Mouse (Mus musculus): Measurements from ENCODE around the gene Dchs2. TPM values are rescaled to one million over a fixed set of nuclear protein-coding genes. Genes with fewer than 3 reads are reported as not detected.

Gene Dchs2
- polyA plus RNA-seq, 1 experiment from 2014 or later: 0.01 TPM

DNA sequence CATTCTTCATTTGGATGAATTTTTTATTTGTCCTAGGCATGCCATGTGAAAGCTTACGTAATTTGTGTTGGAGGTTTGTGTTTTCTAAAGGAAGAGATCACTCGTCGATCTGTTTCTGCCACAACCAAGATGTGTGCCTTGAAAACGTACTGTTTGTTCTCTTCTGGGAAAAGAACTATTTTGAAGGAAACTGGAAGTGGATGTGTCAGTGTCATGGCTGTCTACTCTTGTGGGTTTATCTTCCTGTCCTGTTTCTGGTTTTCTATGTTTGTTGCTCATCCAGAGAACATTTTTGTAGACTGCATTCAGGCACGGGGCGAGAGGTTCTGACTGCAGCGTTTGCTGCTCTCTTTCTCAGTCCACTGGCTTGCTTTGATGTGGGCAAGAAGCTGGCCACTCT, 124.2 kb downstream of the Dchs2 start:
- no peak overlapping the region for H3K9ac ChIP-seq
- ATAC-seq (ENCODE audit: insufficient read depth): no peak
- no peak overlapping the region for H3K4me3 ChIP-seq (replicated peaks)
- H3K4me1 ChIP-seq (replicated peaks): no peaks in the 10 kb centered on the region
- no peaks in the 10 kb centered on the region for H3K36me3 ChIP-seq (replicated peaks)
- WGBS (ENCODE audit: insufficient replicate concordance): 28% methylated on average over 7 of the region's 7 CpGs
- no peaks in the 10 kb centered on the region for H3K9me3 ChIP-seq (replicated peaks)
- H3K4me2 ChIP-seq: no peak overlapping the region
- no peaks in the 10 kb centered on the region for H3K27me3 ChIP-seq
- H3K27ac ChIP-seq (replicated peaks): no peak overlapping the region

DNA sequence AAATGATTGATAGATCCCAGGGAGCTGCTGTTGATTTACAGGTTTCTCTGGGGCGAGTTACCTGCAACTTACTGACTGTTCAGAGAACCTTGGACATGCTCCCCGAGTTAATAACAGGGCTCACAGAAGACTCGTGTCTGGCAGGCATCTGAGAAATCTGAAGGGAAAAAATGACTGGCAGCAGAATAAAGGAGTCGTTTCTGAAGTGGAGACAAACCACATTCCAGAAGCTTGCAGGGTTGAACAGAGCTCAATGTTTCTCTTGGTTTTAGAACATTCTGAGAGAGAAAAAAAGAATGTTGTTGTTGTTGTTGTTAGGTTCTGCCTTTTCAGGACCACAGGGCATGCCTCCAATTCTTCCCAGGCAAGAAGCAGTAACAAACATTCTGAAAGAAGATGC, 131.7 kb downstream of the Dchs2 start:
- Histone ChIP-seq H3K4me1 (replicated peaks) (no peaks in the 10 kb centered on the region), H3K36me3 (replicated peaks) (no peaks in the 10 kb centered on the region), H3K27ac (replicated peaks) (no peak overlapping the region), H3K27me3 (no peaks in the 10 kb centered on the region), H3K9ac (no peak overlapping the region), H3K4me2 (no peak overlapping the region), H3K9me3 (replicated peaks) (no peaks in the 10 kb centered on the region), H3K4me3 (replicated peaks) (no peak overlapping the region)
- no peak for ATAC-seq (ENCODE audit: insufficient read depth)
- WGBS (ENCODE audit: insufficient replicate concordance): 40% methylated on average over 4 of the region's 4 CpGs

DNA sequence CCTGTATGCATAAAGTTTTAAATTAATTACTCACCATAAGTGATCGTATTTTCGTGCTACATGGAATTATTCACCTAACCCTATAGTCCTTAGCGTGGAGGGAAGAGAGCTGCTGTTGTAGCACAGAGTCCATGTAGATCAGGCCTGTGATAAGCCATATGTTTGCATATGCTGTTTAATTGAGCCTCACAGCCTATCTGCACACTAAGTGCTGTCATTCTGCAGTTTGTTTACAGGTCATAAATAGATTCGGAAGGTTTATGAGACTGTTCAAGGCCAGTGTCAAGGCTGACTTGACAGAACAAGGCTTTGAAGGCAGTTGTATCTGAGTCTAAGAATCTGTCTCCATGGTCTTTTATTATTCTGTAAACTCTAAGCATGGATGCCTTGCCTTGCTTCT, 138.3 kb downstream of the Dchs2 start:
- Histone ChIP-seq H3K9me3 (replicated peaks) (no peaks in the 10 kb centered on the region), H3K4me1 (replicated peaks) (no peaks in the 10 kb centered on the region), H3K4me2 (no peak overlapping the region), H3K27ac (replicated peaks) (no peak overlapping the region), H3K4me3 (replicated peaks) (no peak overlapping the region), H3K36me3 (replicated peaks) (no peaks in the 10 kb centered on the region), H3K9ac (no peak overlapping the region), H3K27me3 (no peaks in the 10 kb centered on the region)
- WGBS (ENCODE audit: insufficient replicate concordance): 60% methylated on average over 4 of the region's 4 CpGs
- ATAC-seq (ENCODE audit: insufficient read depth): no peak

DNA sequence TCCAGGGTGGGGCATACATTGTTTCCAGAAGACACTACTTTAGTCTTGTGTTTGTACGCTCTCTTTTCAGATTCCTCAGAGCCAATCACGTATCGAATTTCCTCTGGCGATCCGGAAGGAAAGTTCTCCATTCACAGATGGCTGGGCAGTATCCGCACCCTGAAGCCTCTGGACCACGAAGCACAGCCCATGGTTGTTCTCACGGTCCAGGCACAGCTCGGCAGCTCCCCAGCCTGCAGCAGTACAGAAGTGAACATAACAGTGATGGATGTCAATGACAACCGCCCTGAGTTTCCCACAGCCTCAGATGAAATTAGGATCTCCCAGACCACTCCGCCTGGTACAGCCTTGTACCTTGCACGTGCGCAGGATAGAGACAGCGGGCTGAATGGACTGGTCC, 142.5 kb downstream of the Dchs2 start:
- WGBS (ENCODE audit: insufficient replicate concordance): 75% methylated on average over 14 of the region's 14 CpGs
- Histone ChIP-seq H3K9ac (no peak overlapping the region), H3K4me2 (no peak overlapping the region), H3K9me3 (replicated peaks) (no peaks in the 10 kb centered on the region), H3K4me3 (replicated peaks) (no peak overlapping the region), H3K27ac (replicated peaks) (no peak overlapping the region), H3K27me3 (no peaks in the 10 kb centered on the region), H3K36me3 (replicated peaks) (no peaks in the 10 kb centered on the region), H3K4me1 (replicated peaks) (no peaks in the 10 kb centered on the region)
- ATAC-seq (ENCODE audit: insufficient read depth): no peak

DNA sequence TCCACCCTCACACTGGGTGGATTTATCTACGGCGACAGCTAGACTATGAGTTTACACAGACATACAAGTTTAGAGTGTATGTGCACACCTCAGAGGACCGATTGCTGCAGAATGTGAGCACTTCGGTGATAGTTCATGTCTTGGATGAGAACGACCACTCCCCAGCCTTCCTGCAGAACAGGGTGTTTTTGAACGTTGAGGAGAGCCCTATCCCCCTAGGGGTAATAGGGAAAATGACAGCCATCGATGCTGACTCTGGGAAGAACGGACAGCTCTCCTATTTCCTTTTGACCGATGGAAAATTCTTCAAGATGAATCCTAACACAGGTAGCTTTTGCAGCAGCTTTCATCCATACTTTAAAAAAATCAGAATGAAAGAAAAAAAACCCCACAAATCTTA, 143.2 kb downstream of the Dchs2 start:
- H3K36me3 ChIP-seq (replicated peaks): no peaks in the 10 kb centered on the region
- H3K27ac ChIP-seq (replicated peaks): no peak overlapping the region
- H3K4me3 ChIP-seq (replicated peaks): no peak overlapping the region
- no peak overlapping the region for H3K4me2 ChIP-seq
- H3K27me3 ChIP-seq: no peaks in the 10 kb centered on the region
- WGBS (ENCODE audit: insufficient replicate concordance): 58% methylated on average over 9 of the region's 9 CpGs
- H3K9ac ChIP-seq: no peak overlapping the region
- no peaks in the 10 kb centered on the region for H3K9me3 ChIP-seq (replicated peaks)
- no peak for ATAC-seq (ENCODE audit: insufficient read depth)
- H3K4me1 ChIP-seq (replicated peaks): no peaks in the 10 kb centered on the region

DNA sequence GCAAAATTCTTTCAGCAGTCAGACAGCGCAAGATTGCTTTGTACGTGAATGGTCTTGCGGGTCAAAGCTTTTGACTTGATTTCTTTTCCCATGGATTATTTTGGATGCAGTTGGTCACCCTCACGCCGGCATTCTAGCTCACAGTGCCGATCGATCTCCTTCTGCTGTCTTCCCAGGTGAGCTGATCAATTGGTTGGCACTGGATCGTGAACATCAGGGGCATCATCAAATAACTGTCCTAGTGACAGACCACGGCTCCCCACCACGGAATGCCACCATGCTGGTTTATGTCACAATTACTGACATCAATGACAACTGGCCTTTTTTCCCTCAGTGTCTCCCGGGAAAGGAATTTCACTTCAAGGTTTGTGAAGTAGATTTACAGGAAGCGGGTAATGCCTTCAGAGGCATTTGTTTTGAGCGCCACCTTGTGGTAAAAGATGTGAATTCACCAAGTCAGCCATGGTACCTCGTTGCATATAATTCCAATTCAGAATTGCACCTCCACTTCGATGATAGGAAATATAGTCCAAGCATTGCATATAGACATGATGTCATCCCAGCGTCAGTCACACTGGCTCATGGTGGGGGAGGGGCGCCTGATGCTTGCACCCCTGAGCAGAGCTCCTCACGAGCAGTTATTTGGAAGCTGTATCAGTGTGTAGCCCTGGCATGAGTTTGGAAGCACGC, 146.0 kb downstream of the Dchs2 start:
- Histone ChIP-seq H3K4me3 (replicated peaks) (no peak overlapping the region), H3K9me3 (replicated peaks) (no peaks in the 10 kb centered on the region), H3K27me3 (no peaks in the 10 kb centered on the region), H3K4me1 (replicated peaks) (no peaks in the 10 kb centered on the region), H3K4me2 (no peak overlapping the region), H3K9ac (no peak overlapping the region), H3K36me3 (replicated peaks) (no peaks in the 10 kb centered on the region), H3K27ac (replicated peaks) (no peak overlapping the region)
- no peak for ATAC-seq (ENCODE audit: insufficient read depth)
- 37% methylated on average over 19 of the region's 19 CpGs for WGBS (ENCODE audit: insufficient replicate concordance)

DNA sequence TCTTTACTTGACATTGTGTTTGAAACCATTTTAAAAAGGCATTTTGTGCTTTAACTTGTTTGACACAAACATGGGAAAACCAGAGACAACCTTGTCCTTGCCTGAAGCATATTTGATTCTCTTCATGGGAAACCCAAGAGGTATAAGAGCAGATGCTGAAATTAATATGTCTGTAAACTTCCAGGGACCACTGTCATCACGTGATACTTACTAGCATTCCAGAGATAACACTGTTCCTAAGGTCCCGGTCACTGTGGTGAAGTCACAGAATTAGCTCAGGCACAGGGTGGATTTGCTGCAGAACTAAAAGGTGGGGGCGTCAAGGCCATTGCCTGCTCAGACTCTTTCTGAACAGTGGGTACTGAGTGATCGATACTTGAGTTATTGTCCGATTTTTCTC, 148.0 kb downstream of the Dchs2 start:
- Histone ChIP-seq H3K4me3 (replicated peaks) (no peak overlapping the region), H3K27ac (replicated peaks) (no peak overlapping the region), H3K27me3 (no peaks in the 10 kb centered on the region), H3K4me1 (replicated peaks) (no peaks in the 10 kb centered on the region), H3K4me2 (no peak overlapping the region), H3K36me3 (replicated peaks) (no peaks in the 10 kb centered on the region), H3K9me3 (replicated peaks) (no peaks in the 10 kb centered on the region), H3K9ac (no peak overlapping the region)
- WGBS (ENCODE audit: insufficient replicate concordance): 54% methylated on average over 5 of the region's 5 CpGs
- no peak for ATAC-seq (ENCODE audit: insufficient read depth)

DNA sequence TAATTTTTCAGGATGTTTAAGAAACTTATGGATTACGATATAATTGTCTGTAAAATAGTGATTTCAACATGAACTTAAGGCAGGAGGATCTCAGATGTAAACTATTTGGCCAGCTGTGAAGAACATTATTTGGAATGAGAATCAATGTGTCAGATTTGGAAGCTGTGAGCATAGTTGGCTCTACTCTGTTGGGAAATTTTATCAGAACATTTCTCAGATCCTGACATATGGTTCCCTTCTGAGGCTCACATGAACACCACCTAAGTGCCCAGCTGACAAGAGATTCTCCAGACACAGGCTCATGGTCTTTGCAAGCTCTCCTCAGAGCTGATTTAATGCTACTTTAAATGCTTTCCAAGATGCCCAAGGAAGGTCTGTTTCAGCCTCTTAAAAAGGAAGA, 156.1 kb downstream of the Dchs2 start:
- no peak overlapping the region for H3K4me2 ChIP-seq
- WGBS (ENCODE audit: insufficient replicate concordance): 36% methylated on average over 1 of the region's 1 CpGs

DNA sequence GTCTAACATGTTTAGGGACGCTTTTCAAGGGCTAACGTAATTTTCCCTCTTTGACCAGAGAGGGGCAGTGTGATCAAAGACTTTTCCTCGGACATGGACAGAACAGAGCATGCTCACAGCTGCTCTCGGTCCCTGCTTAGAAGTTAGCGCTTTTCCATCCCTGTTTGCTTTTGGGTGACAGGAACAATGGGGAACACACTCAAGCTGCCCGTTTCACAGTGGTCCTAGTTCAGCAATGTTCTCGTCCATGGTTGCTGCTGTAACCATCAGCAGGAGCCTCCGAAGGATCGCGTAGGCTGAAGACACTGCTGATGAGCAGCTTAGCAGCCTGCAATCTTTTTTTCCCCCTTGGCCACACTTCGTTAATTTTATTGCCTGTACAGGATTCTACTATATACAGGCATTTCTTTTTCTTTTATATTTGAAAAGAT, 159.2 kb downstream of the Dchs2 start:
- ATAC-seq (ENCODE audit: insufficient read depth): no peak
- no peak overlapping the region for H3K27ac ChIP-seq (replicated peaks)
- no peak overlapping the region for H3K9ac ChIP-seq
- H3K4me1 ChIP-seq (replicated peaks): no peaks in the 10 kb centered on the region
- WGBS (ENCODE audit: insufficient replicate concordance): 6% methylated on average over 11 of the region's 11 CpGs
- no peak overlapping the region for H3K4me3 ChIP-seq (replicated peaks)
- H3K4me2 ChIP-seq: peak overlapping the region; percentile 35
- no peaks in the 10 kb centered on the region for H3K36me3 ChIP-seq (replicated peaks)
- H3K27me3 ChIP-seq: no peaks in the 10 kb centered on the region
- H3K9me3 ChIP-seq (replicated peaks): no peaks in the 10 kb centered on the region

More for the DNA sequence above, 156.1 kb downstream of the Dchs2 start:
- no peaks in the 10 kb centered on the region for H3K4me1 ChIP-seq (replicated peaks)
- ATAC-seq (ENCODE audit: insufficient read depth): no peak
- H3K27ac ChIP-seq (replicated peaks): no peak overlapping the region
- H3K36me3 ChIP-seq (replicated peaks): no peaks in the 10 kb centered on the region
- no peak overlapping the region for H3K4me3 ChIP-seq (replicated peaks)
- no peak overlapping the region for H3K9ac ChIP-seq
- H3K9me3 ChIP-seq (replicated peaks): no peaks in the 10 kb centered on the region
- no peaks in the 10 kb centered on the region for H3K27me3 ChIP-seq

DNA sequence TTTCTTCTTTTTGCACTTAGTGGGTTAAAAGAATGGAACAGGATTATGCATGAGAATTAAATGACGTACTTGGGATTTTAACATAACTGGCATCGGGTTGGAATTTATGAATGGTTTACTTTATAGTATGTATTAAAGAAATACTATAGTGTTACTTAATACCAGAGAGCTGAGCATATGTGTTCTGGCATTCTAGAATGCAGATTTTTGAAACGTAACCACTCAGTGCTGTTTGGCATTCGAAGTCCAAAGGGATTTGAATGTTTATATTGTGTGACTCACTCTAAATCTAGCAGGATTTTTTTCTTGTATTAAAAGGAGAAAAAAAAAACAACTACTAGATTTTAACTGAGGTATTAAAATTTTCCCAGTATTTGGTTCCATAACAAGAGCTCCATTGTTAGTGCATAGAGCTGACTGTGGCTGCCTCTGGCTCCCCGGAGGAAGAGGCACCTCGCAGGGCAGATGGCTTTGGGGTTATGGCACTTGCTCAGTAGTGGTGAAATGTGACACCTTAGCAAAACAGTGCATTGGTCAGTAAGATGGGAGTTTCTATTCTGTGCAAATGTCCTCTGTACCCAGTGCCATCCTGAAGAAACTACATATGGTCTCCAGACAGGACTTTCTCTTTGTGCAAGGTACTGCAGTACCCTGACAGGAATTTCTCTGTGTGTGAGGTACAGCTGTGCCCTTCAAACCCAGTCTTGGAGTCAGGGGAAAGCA, 160.5 kb downstream of the Dchs2 start:
- WGBS (ENCODE audit: insufficient replicate concordance): 58% methylated on average over 6 of the region's 6 CpGs
- H3K4me3 ChIP-seq (replicated peaks): no peak overlapping the region
- no peak overlapping the region for H3K27ac ChIP-seq (replicated peaks)
- no peak for ATAC-seq (ENCODE audit: insufficient read depth)
- no peaks in the 10 kb centered on the region for H3K4me1 ChIP-seq (replicated peaks)
- H3K9ac ChIP-seq: no peak overlapping the region
- no peaks in the 10 kb centered on the region for H3K36me3 ChIP-seq (replicated peaks)
- H3K9me3 ChIP-seq (replicated peaks): no peaks in the 10 kb centered on the region
- H3K4me2 ChIP-seq: no peak overlapping the region
- H3K27me3 ChIP-seq: no peaks in the 10 kb centered on the region

DNA sequence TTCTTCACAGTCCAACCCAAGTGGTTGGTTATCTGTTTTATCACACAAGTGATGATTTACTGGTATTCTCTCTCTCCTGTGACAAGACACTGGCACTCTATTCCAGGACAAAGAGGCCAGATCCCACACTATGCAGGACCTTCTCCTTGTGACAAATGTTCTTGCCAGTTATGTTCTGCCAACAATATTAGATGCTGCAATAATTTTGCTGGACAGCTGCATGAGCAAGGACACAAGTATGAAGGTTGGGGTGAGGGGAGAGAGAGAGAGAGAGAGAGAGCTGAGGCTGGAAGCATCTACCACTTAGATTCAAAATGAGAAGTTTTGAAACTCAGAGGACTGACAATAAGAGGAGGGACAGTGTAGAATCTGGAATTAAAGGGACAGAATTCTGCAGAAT, 162.7 kb downstream of the Dchs2 start:
- H3K27ac ChIP-seq (replicated peaks): no peak overlapping the region
- H3K4me3 ChIP-seq (replicated peaks): no peak overlapping the region
- no peaks in the 10 kb centered on the region for H3K36me3 ChIP-seq (replicated peaks)
- no peaks in the 10 kb centered on the region for H3K4me1 ChIP-seq (replicated peaks)
- H3K9ac ChIP-seq: no peak overlapping the region
- no peaks in the 10 kb centered on the region for H3K27me3 ChIP-seq
- ATAC-seq (ENCODE audit: insufficient read depth): no peak
- H3K9me3 ChIP-seq (replicated peaks): no peaks in the 10 kb centered on the region
- no peak overlapping the region for H3K4me2 ChIP-seq

DNA sequence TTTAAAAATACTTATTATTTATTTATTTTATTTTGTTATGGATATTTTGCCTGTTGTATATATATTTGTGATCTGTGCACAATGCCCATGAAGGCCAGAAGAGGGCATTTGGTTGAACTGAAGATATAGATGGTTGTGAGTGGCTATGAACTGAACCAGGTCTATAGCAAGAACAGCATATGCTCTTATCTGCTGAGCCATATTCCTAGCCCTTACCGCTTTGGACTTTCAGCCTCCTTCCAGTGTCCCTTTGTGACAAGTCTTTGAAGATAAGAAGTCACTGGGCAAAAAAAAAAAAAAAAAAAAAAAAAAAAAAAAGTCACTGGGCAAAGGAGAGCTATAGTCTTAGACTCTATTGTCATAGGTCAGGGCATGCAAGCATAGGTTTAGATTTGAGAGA, 163.2 kb downstream of the Dchs2 start:
- no peak overlapping the region for H3K4me2 ChIP-seq
- H3K9me3 ChIP-seq (replicated peaks): no peaks in the 10 kb centered on the region
- no peaks in the 10 kb centered on the region for H3K4me1 ChIP-seq (replicated peaks)
- no peak for ATAC-seq (ENCODE audit: insufficient read depth)
- H3K27ac ChIP-seq (replicated peaks): no peak overlapping the region
- WGBS (ENCODE audit: insufficient replicate concordance): 38% methylated on average over 1 of the region's 1 CpGs
- H3K27me3 ChIP-seq: no peaks in the 10 kb centered on the region
- H3K4me3 ChIP-seq (replicated peaks): no peak overlapping the region
- no peaks in the 10 kb centered on the region for H3K36me3 ChIP-seq (replicated peaks)
- no peak overlapping the region for H3K9ac ChIP-seq

Measured in liver, embryonic 15.5 days (tissue).